Mouse (Mus musculus): ENCODE measurements at regions not wholly inside any gene's neighbourhood (a gene's known extent, or its start where the extent isn't known, plus 50 kb on each side); places are given as distances from the start of the nearest gene placed in this dataset.

DNA sequence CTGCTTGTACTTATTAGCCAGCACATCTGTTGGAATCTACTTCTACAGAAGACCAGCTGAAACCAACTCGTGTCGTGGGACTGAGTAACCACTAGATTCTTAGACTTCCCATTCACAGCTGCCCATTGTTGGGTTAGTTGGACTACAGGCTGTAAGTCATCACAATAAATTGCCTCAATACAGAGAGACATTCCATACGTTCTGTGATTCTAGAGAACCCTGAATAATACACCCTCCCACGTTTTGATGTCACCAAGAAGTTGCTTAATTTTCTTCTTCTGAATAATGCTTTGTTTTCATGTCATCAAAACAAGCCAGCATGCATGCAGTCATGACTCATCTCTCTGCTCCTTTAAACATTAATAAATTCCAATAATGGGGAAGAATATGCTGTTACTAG, 209.2 kb upstream of the Prok2 start:
- TF ChIP-seq GATA4 (IDR thresholded peaks at IDR 0.05; ENCODE audit: insufficient replicate concordance, low read length), result no peak

DNA sequence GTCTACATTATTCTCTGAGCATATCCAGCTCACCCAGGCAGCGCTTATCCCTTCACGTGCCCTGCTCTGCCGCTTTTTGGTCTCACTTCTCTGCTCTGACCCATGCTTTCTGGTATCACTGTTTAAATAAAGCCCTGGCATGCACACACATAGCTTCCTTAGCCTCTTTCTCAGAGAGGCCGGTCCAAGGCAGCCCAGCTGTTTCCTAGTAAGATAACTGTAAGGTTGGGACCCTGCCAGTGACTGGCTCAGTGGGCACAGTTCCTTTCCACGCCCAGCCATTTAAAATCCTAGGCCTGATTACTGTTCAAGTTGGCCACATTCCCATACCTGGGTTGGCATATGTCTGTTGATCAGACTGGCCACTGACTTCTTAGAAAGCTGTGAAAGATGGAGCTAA, 208.2 kb upstream of the Prok2 start:
- TF ChIP-seq GATA4 (IDR thresholded peaks at IDR 0.05; ENCODE audit: insufficient replicate concordance, low read length), result no peak

DNA sequence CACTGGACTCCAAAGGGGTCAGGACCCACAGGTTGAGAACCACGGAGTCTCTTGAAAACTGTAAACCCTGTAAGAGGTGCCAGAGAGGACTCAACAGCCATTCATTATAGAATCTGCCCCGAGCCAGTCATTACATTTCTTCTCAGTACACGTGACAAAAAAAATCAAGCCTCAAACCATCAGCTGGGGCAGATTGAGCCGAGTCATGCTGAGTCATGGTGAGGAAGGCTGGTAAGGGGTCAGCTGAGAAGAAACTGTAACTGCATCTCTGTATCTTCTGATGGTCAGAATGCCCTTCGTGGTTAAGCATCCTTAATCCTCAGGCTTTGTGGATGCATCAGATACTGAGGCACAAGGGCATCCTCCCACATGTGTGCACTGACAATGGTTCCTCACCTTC, 207.2 kb upstream of the Prok2 start:
- TF ChIP-seq GATA4 (IDR thresholded peaks at IDR 0.05; ENCODE audit: insufficient replicate concordance, low read length), result no peak

GRCm38 (mm10) chr6:99932923-99933322, 206.7 kb upstream of the Prok2 start:
- TF ChIP-seq GATA4 (IDR thresholded peaks at IDR 0.05; ENCODE audit: insufficient replicate concordance, low read length), result no peak

GRCm38 (mm10) chr6:99932405-99932804, 206.2 kb upstream of the Prok2 start:
- no peak for TF ChIP-seq GATA4 (IDR thresholded peaks at IDR 0.05; ENCODE audit: insufficient replicate concordance, low read length)

DNA sequence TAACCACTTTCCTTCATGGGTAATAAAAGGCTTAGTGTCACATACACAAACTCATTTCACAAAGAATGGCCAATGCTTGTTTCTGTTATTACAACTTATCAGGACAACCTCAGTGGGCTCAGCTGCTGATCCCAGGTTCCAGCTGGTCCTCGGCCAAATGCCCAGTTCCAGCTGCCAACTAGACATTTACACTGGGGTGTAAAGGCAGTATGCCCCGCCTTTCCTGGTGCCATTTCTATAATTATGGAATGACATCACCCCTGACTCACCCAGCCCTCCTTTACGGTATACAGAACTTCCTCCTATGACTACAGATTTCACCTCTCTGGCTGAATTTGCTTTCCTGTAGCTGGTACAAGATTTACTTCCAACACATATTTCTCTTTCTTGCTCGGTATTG, 205.4 kb upstream of the Prok2 start:
- TF ChIP-seq GATA4 (IDR thresholded peaks at IDR 0.05; ENCODE audit: insufficient replicate concordance, low read length), result no peak

DNA sequence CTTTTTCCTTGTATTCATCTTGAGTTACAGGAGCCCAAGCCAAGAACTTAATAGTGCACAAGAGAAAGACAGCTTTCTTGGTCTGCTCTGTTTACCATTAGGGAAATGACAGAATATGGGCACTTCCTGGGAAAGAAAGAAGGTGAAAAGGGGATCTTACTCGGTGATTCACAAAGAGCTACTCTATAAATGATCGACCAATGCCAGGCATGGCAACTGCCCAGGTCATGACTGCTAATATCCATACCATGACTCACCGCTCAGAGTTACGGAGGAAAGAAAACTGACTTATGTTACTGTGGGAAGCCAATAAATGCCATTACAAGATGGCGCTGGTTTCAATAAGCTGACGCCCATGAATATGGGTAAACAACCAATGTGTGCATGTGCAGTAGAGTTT, 204.1 kb upstream of the Prok2 start:
- TF ChIP-seq GATA4 (IDR thresholded peaks at IDR 0.05; ENCODE audit: insufficient replicate concordance, low read length), result no peak

DNA sequence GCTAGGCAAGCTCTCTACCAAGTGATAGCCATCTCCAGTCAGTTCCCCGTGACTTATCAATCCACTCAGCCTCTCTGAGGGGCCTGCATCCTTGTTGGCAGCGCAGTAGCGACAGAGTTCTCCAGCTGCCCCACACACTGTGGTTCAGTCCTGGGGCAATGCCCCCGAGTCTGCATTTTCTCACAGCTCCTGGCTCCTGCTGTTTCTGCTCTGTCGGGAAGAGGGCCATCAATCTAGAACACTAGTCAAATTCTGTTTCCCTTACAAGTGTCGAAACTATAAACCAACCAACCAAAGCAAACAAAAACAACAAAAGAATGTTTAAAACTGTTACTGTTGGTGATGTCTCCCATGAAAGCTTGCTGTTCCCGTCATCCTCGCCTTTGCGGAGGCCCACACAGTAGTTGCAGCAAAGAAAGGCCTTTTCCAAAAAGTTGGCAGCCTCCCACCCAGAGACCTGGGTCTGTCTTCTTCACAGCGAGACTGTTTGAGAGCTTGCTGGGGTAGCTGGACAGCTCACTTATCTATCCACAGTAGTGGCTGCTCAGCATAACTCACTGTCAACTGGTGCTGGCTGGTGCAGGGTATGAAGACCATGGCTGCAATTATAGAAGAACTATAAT, 201.9 kb upstream of the Prok2 start:
- TF ChIP-seq GATA4 (IDR thresholded peaks at IDR 0.05; ENCODE audit: insufficient replicate concordance, low read length), result no peak

- TF ChIP-seq GATA4 (IDR thresholded peaks at IDR 0.05; ENCODE audit: insufficient replicate concordance, low read length), result no peak
Observed at GRCm38 (mm10) chr6:99924181-99924580, 198.0 kb upstream of the Prok2 start.

DNA sequence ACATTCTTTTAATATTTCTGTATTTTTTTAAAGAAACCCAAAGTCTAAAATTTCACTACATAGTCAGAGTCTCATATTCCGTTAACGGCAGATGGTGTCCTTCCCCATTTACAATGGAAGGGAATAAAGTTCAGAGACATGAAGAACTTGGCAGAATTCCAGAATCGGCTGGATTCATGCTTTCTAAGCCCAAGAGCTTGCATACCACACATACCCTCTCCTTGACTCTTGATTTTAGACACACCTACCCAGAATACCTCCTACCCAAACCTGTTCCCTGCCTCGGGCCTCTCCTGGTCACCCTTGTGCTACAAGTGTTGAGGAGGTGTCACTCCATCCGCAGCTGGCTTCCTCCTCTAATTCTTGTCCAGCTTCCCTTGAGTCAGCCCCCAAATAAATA, 195.8 kb upstream of the Prok2 start:
- no peak for TF ChIP-seq GATA4 (IDR thresholded peaks at IDR 0.05; ENCODE audit: insufficient replicate concordance, low read length)

DNA sequence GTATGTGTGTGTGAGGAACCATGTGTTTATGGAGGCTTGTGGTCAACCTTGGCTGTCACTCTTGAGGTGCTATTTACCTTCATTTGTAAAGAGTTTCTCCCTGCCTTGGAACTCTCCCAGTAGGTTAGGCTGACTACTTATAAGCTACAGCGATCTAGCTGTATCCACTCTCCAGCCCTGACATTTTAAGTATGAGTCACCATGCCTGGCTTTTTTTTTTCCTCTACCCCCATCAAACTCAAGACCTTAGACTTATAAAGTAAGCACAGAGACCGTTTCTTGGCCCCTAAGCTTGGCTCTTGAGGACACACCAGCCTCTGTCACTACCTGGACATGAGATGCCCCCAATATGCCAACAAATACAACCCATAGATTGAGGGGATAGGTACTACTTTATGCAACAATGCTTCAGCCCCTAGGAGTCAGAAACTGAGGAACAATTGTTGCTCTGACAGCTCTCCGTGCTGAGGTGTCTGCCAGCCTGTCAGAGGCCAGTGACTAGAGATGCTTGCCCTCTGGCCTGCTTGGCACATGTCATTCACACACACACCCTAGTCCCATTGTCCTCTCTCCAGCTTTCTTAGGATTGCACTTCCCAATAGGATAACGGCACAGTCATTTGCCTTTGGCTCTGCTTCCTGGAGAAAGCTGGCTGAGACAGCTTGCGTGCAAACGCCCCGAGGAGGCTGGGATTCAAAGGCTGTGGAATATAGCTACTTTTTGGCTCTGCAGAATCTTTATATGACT, 193.8 kb upstream of the Prok2 start:
- TF ChIP-seq GATA4 (IDR thresholded peaks at IDR 0.05; ENCODE audit: insufficient replicate concordance, low read length), result no peak

DNA sequence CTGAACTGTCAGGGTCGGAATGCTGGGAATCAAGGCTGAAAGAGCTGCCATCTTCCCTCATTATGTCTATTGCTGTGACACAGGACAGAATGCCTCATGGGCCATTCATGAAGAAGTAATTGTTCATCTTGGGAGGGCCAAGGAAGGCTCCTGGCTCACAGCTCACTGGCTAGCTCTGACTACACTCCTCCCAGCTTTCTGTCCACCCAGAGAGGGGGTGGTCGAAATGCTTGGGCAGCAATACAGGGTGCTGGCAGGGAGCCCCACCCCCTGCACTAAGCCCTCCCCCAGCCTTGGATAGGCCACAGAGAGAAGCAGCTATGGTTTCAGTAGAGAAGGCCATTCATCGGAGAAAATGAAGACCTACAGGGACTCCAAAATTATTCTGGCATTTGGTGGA, 192.2 kb upstream of the Prok2 start:
- no peak for TF ChIP-seq GATA4 (IDR thresholded peaks at IDR 0.05; ENCODE audit: insufficient replicate concordance, low read length)

- TF ChIP-seq GATA4 (IDR thresholded peaks at IDR 0.05; ENCODE audit: insufficient replicate concordance, low read length), result no peak
Observed at GRCm38 (mm10) chr6:99909921-99910320, 183.7 kb upstream of the Prok2 start.

DNA sequence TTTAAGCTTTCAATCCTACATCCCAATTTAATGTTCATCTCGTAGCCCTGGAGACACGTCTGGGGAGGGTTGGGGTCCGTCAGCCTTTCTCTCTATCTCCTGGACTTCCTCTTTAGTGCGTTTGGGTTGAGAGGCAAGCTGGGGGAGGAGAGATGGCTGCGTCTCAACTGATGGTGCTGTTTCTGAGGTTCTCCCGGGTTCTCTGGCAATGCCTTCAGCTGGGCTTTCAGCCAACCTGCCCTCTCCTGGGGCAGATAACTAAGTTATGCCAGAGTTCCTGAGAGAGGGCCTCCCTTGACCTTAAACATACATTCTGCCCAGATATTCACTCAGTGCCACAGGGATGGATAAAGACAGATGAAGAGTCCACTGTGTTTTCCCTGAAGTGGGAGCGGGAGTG, 183.3 kb upstream of the Prok2 start:
- TF ChIP-seq GATA4 (IDR thresholded peaks at IDR 0.05; ENCODE audit: insufficient replicate concordance, low read length), result no peak

- TF ChIP-seq GATA4 (IDR thresholded peaks at IDR 0.05; ENCODE audit: insufficient replicate concordance, low read length), result no peak
Observed at GRCm38 (mm10) chr6:99908066-99908465, 181.9 kb upstream of the Prok2 start.

DNA sequence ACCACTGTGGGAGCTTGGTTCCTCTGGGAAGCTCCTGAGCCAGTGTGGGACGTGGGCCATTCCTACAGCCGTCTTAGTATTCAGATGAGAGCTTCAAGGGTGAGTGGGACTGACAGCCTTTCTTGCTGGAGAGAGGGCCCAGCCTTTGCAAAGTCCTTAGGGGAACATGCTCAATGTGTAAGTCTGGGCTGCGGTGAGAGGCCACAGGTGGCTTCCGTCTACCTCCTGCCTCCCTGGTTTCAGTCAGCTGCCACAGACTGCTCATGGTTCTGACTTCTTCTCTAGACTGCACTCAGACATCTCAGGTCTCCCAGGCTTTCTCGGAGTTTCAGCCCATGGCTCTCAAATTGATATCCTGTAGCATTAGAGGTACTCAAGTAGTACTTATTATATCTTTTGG, 179.0 kb upstream of the Prok2 start:
- TF ChIP-seq GATA4 (IDR thresholded peaks at IDR 0.05; ENCODE audit: insufficient replicate concordance, low read length), result no peak

GRCm38 (mm10) chr6:99904607-99905006, 178.4 kb upstream of the Prok2 start:
- no peak for TF ChIP-seq GATA4 (IDR thresholded peaks at IDR 0.05; ENCODE audit: insufficient replicate concordance, low read length)
